Mouse (Mus musculus): ENCODE measurements around the gene Hist1h2af.

DNA sequence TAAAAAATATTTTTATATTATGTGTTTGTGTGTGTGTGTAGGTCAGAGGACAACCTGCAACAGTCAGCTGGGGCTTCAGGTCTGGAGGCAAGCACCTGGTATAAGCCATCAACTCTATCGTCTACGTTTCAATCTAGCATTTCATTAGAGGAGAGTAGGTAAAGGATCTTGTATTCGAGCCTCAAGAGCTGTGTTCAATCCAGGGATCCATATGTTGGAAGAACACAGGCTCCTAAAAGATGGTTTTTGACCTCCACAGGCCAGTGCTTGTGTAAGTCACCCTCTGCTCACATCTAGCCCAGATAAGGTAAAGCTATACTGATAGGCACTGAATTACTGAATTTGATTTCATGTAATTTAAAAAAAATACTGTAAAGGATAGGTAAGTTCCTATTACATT lies 23.2 kb downstream of the Hist1h2af start:
- TF ChIP-seq CTCF (IDR thresholded peaks at IDR 0.05; ENCODE audit: low read depth, low read length) (no peak), EP300 (IDR thresholded peaks at IDR 0.05; ENCODE audit: insufficient read depth, low read depth, low read length) (no peak)
